Mouse (Mus musculus) G1E (cell line): ENCODE measurements at regions not wholly inside any gene's neighbourhood (a gene's known extent, or its start where the extent isn't known, plus 50 kb on each side); places are given as distances from the start of the nearest gene placed in this dataset.

Experiments
- CTCF ChIP-seq: IDR thresholded peaks from 2 replicates; pipeline ENCODE4 v1.5.1; 2012; ENCODE audit warnings: low read depth, low read length, inconsistent platforms, mixed read lengths
- GATA1 ChIP-seq: IDR thresholded peaks from 2 replicates; pipeline ENCODE4 v1.6.1; 2012; ENCODE audit warnings: borderline replicate concordance, low read length, inconsistent platforms, mixed read lengths
- GATA2 ChIP-seq: IDR thresholded peaks from 2 replicates; pipeline ENCODE4 v1.6.1; 2012; ENCODE audit warnings: low read depth, low read length, inconsistent platforms, borderline replicate concordance
- POLR2AphosphoS5 ChIP-seq: IDR thresholded peaks from 2 replicates; pipeline ENCODE4 v1.6.1; 2012; ENCODE audit warnings: low read depth, low read length, inconsistent platforms; ENCODE audit not compliant: insufficient replicate concordance
- TAL1 ChIP-seq: conservative IDR thresholded peaks from 2 replicates; pipeline ENCODE4 v1.6.1; 2012; ENCODE audit warnings: low read depth, low read length, inconsistent platforms, mixed read lengths

- TF ChIP-seq CTCF (no peak), GATA1 (no peak), POLR2AphosphoS5 (no peak), GATA2 (no peak), TAL1 (no peak)
These were observed 64.9 kb upstream of the Pfn2 start for GRCm38 (mm10) chr3:57912650-57913343.
